Mouse (Mus musculus) embryonic facial prominence, embryonic 10.5 days (tissue): ENCODE data around the gene Lonp2. TPM values are rescaled to one million over a fixed set of nuclear protein-coding genes. Genes with fewer than 3 reads are reported as not detected.

Experiments
- DNase-seq: peaks from one replicate; pipeline ENCODE4 v3.0.0-alpha.2; 2017; ENCODE audit warnings: low spot score
- H3K27ac ChIP-seq: fragments of 300-500 bp; sonication (generic); replicated peaks from 2 replicates; pipeline ENCODE4 v1.5.1; 2016; ENCODE audit warnings: mild to moderate bottlenecking
- H3K27me3 ChIP-seq: fragments of 300-500 bp; sonication (generic); replicated peaks from 2 replicates; pipeline ENCODE4 v1.6.1; 2016; ENCODE audit warnings: low read depth, mild to moderate bottlenecking; ENCODE audit not compliant: poor library complexity, severe bottlenecking
- H3K36me3 ChIP-seq: fragments of 300-500 bp; sonication (generic); replicated peaks from 2 replicates; pipeline ENCODE4 v1.6.1; 2016; ENCODE audit warnings: mild to moderate bottlenecking, moderate library complexity
- H3K4me1 ChIP-seq: fragments of 300-500 bp; sonication (generic); 2 replicates; pipeline ENCODE4 v1.6.1; 2016
- H3K4me3 ChIP-seq: fragments of 300-500 bp; sonication (generic); 2 replicates; pipeline ENCODE4 v1.5.1; 2016; ENCODE audit warnings: mild to moderate bottlenecking, moderate library complexity
- H3K9me3 ChIP-seq: fragments of 300-500 bp; sonication (generic); 2 replicates; pipeline ENCODE4 v1.6.1; 2016; ENCODE audit warnings: mild to moderate bottlenecking
- WGBS: fragments of 180-500 bp; shearing (Covaris S2); methylation state at CpG from one replicate; pipeline ENCODE4 v1.1.7; 2016; 5-methylcytosine and 5-hydroxymethylcytosine counted together
- polyA plus RNA-seq: library from polyadenylated mRNA; unstranded; fragments of >200 nt; fragmentation: Nextera tagmentation; extraction: Ambion mirVana; gene quantifications from 2 replicates; pipeline ENCODE4 v1.2.1, GENCODE M21; 2016

The Lonp2 gene
- polyA plus RNA-seq, 1 experiment from 2014 or later = 50.5 TPM

DNA sequence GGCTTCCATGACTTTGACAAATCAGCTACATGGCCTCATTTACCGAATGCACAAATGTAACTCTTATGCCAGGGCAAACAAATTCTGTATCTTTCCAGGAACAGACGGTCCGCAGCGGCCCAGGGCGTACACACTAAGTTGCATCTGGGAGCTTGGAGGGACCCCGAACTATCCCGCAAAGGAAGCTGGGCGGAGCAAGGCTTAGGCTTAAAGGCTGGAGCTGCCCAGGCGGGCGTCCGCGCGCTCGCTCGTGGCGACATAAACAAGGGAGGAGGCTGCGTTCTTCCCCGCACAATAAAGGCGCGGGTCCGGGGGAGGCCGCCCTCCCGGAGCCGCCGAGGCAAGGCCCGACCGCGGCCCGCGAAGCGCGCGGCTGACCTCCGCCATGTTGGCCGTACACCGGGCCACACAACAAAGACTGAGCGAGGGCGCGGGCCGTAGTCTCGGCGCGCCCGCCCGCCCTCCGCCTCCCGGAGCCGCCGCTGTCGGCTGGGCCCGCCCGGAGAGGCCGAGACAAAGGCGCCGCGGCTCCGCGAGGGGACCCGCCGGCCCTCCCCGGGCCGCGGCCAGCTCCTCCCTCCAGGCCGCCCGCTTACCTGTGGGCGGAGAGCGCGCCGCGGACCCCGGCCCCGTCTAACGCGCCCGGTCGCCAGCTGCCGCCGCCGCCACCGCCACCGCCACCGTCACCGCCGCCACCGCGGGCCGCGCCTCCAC is 121.5 kb downstream of the Lonp2 start, which contains the start of the genes Gm10638 and Siah1a:
Gene Gm10638 (plus strand): TSS at position 479 of the 714 bp plus-strand sequence.
Gene Siah1a (minus strand): TSS at position 714 of the 714 bp plus-strand sequence.
- WGBS = 2% methylated on average over 88 of the region's 88 CpGs
- Histone ChIP-seq H3K27me3 (no peaks in the 10 kb centered on the region), H3K27ac (peak within 1 kb of the TSS; percentile 100), H3K4me3 (peak within 1 kb of the TSS; percentile 94), H3K4me1 (peaks cover 25% of the 10 kb centered on the region), H3K9me3 (no peaks in the 10 kb centered on the region), H3K36me3 (no peaks in the 10 kb centered on the region)
- peak; percentile 78 for DNase-seq

DNA sequence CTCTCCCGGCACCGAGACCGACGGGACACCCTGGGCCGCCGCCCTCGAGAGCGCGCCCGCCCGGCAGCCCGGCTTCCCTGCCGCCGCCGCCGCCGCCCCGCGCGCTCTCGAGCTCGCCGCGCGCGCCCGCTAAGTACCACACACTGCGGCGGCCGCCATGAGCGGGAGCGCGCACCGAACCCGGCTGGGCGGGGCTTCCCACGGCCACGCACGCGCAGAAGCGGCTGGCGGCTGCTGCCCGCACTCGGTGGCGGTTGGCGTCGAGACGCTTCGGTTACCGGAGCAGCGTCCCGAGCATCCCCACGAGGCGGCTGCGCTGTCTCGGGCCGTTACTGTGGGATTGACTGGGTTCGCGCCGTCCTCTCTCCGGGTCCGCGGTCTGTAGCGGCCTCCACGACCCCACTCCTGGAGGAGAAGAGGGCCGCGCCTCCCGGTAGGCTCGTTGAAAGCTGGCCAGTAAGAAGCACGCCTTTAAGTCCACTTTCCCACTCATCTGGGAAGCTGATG is 122.1 kb downstream of the Lonp2 start:
- H3K27ac ChIP-seq = peak overlapping the region; percentile 100
- peaks cover 25% of the 10 kb centered on the region for H3K4me1 ChIP-seq
- peak overlapping the region; percentile 94 for H3K4me3 ChIP-seq
- WGBS = 2% methylated on average over 70 of the region's 70 CpGs
- DNase-seq = peak; percentile 94
- no peaks in the 10 kb centered on the region for H3K27me3 ChIP-seq
- H3K9me3 ChIP-seq = no peaks in the 10 kb centered on the region
- no peaks in the 10 kb centered on the region for H3K36me3 ChIP-seq

DNA sequence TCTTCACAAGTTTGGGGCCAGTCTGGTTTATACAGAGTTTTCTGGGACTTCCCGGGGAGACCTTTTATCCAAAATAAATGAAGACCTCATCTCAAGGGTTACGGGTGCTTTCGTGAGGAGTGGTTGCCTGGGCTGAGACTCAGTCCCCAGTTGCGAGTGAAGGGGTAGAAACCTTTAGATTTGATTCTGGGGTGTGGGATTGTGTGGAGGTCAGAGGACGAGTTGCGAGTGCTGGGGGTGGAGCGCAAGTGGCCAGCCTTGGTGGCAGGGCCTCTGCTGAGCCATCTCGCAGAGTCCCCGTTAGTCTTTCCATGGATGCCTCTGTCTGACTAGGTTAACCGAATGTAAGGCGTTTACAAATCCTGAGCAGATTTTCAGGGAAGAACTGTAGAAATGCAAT is 122.7 kb downstream of the Lonp2 start:
- Histone ChIP-seq H3K9me3 (no peaks in the 10 kb centered on the region), H3K27me3 (no peaks in the 10 kb centered on the region), H3K27ac (peak overlapping the region; percentile 100), H3K4me3 (peak overlapping the region; percentile 94), H3K36me3 (no peaks in the 10 kb centered on the region), H3K4me1 (peaks cover 25% of the 10 kb centered on the region)
- 3% methylated on average over 11 of the region's 11 CpGs for WGBS
- DNase-seq = no peak

DNA sequence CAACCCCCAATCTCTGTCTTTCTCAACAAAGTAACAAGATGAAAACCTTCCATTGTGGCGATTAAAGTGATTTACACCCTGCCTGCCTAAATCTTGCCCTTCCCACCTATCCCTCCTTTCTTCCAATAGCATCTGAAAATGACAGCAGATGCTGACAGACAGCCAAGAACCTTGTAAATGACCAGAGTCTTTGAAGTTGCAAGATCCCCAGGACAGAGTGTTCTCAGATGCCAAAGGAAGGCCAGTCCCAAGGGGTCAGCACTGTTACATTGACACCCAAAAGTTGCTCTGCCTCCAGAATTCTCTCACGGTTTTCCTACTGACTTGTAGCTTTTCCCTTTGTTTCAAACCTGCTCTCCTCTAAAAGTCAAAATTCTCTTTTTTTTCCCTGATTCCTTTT is 126.0 kb downstream of the Lonp2 start:
- no peak for DNase-seq
- no peaks in the 10 kb centered on the region for H3K27me3 ChIP-seq
- no peaks in the 10 kb centered on the region for H3K36me3 ChIP-seq
- 57% methylated on average over 2 of the region's 2 CpGs for WGBS
- H3K4me1 ChIP-seq = peaks cover 8% of the 10 kb centered on the region
- H3K27ac ChIP-seq = no peak overlapping the region
- no peaks in the 10 kb centered on the region for H3K9me3 ChIP-seq
- H3K4me3 ChIP-seq = no peak overlapping the region

DNA sequence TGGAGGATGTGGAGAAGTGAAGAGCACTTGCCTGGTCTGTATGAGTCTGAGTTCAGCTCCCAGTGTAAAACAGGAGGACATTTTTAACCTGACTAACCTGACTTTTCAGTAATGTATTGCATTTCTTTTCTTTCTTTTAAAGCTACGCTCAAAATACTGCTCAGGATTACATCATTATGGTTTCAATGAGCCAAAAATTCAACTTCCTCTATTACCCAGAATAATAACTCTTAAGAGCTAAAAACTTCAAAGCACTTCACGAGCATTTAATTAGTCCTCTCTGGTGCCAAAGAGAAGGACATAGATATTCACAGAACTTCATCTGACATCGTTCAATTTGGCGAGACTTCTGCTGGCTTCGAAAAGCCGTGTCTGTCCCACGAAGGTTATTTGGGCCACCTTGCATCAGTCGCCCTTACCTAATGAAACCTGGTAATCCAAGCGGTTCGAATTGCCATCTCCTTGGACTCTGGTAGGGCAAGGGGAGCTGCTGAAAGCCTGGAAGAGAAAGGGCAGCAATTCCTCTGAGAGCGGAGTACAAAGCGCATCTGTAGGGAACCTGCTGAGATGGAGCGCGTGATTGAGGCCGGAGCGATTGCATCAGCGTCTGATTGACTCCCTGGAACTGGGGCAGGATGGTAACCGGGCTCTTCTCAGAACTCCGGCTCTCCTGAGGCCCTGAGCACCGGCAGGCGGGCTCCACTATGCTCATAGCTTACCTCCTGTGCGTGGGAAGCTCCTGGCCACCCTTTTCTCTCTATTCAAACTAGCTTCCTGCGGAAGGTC is 133.3 kb downstream of the Lonp2 start:
- 24% methylated on average over 23 of the region's 23 CpGs for WGBS
- peak; percentile 18 for DNase-seq

DNA sequence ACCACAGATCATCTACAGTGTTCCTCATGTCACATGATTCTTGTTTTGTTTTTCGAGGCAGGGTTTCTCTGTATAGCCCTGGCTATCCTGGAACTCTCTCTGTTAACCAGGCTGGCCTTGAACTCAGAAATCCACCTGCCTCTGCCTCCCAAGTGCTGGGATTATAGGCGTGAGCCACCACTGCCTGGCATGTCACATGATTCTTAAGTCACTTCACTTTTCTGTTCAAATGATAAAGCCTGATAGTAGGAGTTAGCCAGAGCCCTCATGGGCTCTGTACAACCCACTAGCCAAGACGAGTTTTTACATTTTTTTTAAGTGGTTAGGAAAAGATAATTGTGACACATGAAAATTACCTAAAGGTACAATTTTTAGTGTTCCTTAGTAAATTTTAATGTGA is 134.8 kb downstream of the Lonp2 start:
- no peak overlapping the region for H3K27ac ChIP-seq
- H3K4me1 ChIP-seq = peaks cover 6% of the 10 kb centered on the region; the same call in 1 of the 2 replicates
- no peak for DNase-seq
- no peak overlapping the region for H3K4me3 ChIP-seq
- H3K9me3 ChIP-seq = no peaks in the 10 kb centered on the region
- H3K36me3 ChIP-seq = no peaks in the 10 kb centered on the region
- WGBS = 79% methylated on average over 3 of the region's 3 CpGs
- H3K27me3 ChIP-seq = peaks cover 5% of the 10 kb centered on the region; the same call in 1 of the 2 replicates

More for the DNA sequence above, 133.3 kb downstream of the Lonp2 start:
- H3K4me1 ChIP-seq = peaks cover 6% of the 10 kb centered on the region; the same call in 1 of the 2 replicates
- no peaks in the 10 kb centered on the region for H3K36me3 ChIP-seq
- peak overlapping the region; percentile 26; the same call in 1 of the 2 replicates for H3K4me3 ChIP-seq
- H3K27ac ChIP-seq = 0 out of 2 replicates have a peak overlapping the region, but pooled peaks have one; percentile 30
- H3K9me3 ChIP-seq = no peaks in the 10 kb centered on the region
- H3K27me3 ChIP-seq = peaks cover 5% of the 10 kb centered on the region; the same call in 1 of the 2 replicates

DNA sequence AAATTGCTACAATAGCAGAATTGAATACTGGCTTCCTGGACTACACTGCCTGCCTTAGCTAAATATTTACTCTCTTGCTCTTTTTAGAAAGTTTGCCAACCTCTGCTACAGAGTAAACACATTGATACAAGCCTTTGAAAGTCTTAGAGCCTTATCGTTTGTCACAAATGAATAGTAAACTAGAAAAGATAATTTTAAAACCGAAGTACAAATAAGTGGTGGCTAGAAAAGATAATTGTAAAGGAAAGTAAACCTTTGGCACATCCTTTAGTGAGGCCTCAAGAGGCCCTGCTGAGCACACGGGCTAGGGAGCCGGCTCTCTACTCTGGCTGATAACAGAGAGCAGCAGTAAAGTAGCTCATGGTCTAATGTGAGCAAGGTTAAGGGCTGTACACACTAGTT is 135.2 kb downstream of the Lonp2 start:
- H3K4me1 ChIP-seq = peaks cover 6% of the 10 kb centered on the region; the same call in 1 of the 2 replicates
- H3K4me3 ChIP-seq = no peak overlapping the region
- no peaks in the 10 kb centered on the region for H3K36me3 ChIP-seq
- no peak overlapping the region for H3K27ac ChIP-seq
- no peak for DNase-seq
- no peaks in the 10 kb centered on the region for H3K9me3 ChIP-seq
- peaks cover 5% of the 10 kb centered on the region; the same call in 1 of the 2 replicates for H3K27me3 ChIP-seq
- WGBS = 79% methylated on average over 4 of the region's 4 CpGs

DNA sequence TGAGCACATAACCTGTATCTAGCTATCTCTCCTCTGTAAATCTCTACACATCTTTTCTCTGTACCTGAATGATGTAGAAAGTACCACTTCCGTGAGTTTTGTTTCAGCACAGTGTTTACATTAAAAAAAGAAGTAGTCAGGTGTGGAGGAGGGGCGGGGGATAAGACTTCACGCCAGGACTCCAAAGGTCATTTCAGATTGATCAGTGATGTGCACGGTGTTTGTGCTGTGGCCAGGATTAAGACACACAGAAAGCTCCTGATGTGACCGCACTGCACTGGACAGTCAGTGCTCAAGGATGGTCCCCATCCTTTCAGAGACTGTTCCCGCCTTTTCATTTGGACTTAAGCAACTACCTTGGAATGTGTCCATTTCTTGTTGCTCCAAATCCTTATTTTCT is 136.9 kb downstream of the Lonp2 start:
- Histone ChIP-seq H3K4me3 (no peak overlapping the region), H3K9me3 (no peaks in the 10 kb centered on the region), H3K4me1 (peaks cover 6% of the 10 kb centered on the region; the same call in 1 of the 2 replicates), H3K27ac (no peak overlapping the region), H3K36me3 (no peaks in the 10 kb centered on the region), H3K27me3 (peaks cover 5% of the 10 kb centered on the region; the same call in 1 of the 2 replicates)
- no peak for DNase-seq
- WGBS = 76% methylated on average over 6 of the region's 6 CpGs

DNA sequence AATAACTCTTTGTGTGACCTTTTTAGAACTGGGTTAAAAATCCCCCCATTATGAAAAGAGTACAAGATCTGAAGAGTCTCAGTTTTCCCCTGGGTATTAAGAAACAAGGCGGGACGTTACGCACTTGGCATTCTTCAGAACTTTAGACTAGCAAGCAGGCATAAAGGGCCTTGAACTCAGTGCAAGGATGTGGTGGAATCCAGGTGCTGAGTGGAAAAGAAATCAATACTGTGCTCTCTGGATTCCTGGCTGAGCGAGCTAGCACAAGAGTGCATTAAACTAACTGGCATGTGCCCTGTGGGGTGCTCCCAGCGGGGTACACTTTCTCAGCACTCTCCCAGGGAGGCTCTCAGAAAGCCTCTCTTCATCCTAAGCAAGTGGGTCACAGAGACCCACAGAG is 139.0 kb downstream of the Lonp2 start:
- Histone ChIP-seq H3K36me3 (no peaks in the 10 kb centered on the region), H3K4me3 (no peak overlapping the region), H3K27me3 (no peaks in the 10 kb centered on the region), H3K4me1 (no peaks in the 10 kb centered on the region), H3K9me3 (no peaks in the 10 kb centered on the region), H3K27ac (no peak overlapping the region)
- no peak for DNase-seq
- 56% methylated on average over 5 of the region's 5 CpGs for WGBS

DNA sequence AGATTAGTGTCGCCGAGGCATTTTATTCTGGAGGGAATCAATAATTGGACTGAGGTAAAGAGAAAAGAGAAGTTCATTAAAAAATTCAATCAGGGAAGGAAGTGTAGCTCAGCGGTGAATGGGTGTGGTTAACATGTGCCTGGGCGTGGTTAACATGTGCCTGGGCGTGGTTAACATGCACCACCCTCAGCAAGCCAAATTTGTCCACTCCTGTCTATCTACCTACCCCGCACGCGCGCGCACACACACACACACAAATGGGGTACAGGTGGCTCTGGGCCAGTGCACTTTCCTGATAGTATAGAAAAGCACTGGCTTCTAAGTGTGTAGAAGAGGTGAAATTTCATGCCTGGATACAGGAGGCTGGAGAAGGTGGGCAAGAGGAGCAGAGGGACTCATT is 141.3 kb downstream of the Lonp2 start:
- 91% methylated on average over 10 of the region's 10 CpGs for WGBS
- H3K36me3 ChIP-seq = no peaks in the 10 kb centered on the region
- no peak overlapping the region for H3K27ac ChIP-seq
- no peak for DNase-seq
- no peak overlapping the region for H3K4me3 ChIP-seq
- no peaks in the 10 kb centered on the region for H3K9me3 ChIP-seq
- H3K4me1 ChIP-seq = no peaks in the 10 kb centered on the region
- no peaks in the 10 kb centered on the region for H3K27me3 ChIP-seq

DNA sequence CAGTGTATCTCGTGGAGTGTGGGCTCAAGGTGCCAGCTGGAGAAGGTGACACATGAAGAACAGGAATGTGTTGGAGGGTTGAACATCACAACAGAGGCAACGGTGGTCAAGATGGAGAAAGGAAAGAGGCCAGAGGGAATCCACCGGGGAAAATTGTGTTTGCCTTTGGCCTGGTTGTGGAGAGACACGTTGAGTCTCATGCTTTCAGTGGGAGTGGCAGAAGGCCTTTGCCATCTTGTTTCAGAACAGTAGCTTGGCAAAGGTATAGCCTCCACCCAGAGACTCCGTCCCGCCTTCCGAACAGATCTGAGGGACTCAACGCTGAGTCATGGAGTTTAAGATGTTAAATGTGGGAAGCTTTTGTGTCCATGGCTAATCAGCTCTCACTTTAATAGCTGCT is 141.8 kb downstream of the Lonp2 start:
- no peaks in the 10 kb centered on the region for H3K27me3 ChIP-seq
- no peak overlapping the region for H3K27ac ChIP-seq
- H3K36me3 ChIP-seq = no peaks in the 10 kb centered on the region
- no peaks in the 10 kb centered on the region for H3K4me1 ChIP-seq
- H3K4me3 ChIP-seq = no peak overlapping the region
- no peaks in the 10 kb centered on the region for H3K9me3 ChIP-seq
- WGBS = 93% methylated on average over 8 of the region's 8 CpGs
- DNase-seq = no peak

DNA sequence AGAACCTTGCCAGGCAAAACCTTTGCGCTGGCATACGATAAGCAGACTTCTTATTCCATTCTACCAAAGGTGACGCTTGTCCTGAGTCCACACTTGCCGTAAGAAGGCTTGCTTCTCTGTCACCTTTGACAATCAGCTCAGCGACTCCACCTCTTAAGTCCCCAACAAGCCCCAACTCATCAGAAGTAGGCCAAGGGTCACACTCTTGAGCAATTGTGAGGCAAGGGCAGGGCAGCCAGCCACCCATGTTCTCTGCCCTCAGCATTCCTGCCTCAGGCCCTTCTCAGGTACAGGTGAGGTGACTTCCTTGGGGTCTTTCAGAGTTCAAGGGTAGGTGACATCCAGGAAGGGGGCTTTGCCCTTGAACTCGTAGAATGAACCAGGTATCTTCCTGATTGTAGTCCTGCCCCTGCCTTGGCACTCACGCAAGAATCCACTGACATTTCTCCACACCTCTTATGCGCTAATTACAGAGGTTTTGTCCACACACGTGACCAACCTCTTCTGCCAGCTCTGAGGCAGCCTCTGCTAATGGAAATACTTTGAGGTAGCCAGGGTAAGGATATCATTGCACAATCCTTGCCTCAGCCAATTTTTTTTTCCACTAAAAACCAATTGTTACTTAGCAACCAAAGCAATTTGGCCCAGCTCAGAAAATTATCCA is 142.8 kb downstream of the Lonp2 start:
- Histone ChIP-seq H3K36me3 (no peaks in the 10 kb centered on the region), H3K4me1 (no peaks in the 10 kb centered on the region), H3K4me3 (no peak overlapping the region), H3K27me3 (no peaks in the 10 kb centered on the region), H3K27ac (no peak overlapping the region), H3K9me3 (no peaks in the 10 kb centered on the region)
- 86% methylated on average over 9 of the region's 9 CpGs for WGBS
- no peak for DNase-seq
